Mouse (Mus musculus) layer of hippocampus, adult 2 months (tissue): ENCODE data around the gene Rras2. TPM values are rescaled to one million over a fixed set of nuclear protein-coding genes. Genes with fewer than 3 reads are reported as not detected.

Source experiments
- DNase-seq, 2 experiments: peaks; one replicate each; pipeline ENCODE4 v3.0.0; 2022; ENCODE audit warnings: low spot score in 2 of 2
- H3K27ac ChIP-seq: fragments of 200-600 bp; 2 replicates; pipeline ENCODE4 v1.8.1; 2022
- H3K4me3 ChIP-seq: fragments of 200-600 bp; 2 replicates; pipeline ENCODE4 v1.8.1; 2022; ENCODE audit warnings: mild to moderate bottlenecking
- CTCF ChIP-seq: fragments of 200-600 bp; conservative IDR thresholded peaks from 2 replicates; pipeline ENCODE4 v1.8.1; 2022; ENCODE audit warnings: antibody characterized with exemption, mild to moderate bottlenecking, moderate library complexity
- total RNA-seq, 2 experiments: library from RNA; stranded (reverse); gene quantifications; 2 replicates each; pipeline ENCODE4 v1.2.3; 2021

The Rras2 gene
- total RNA-seq, 2 experiments from 2014 or later: 26.0 to 27.6 TPM

DNA sequence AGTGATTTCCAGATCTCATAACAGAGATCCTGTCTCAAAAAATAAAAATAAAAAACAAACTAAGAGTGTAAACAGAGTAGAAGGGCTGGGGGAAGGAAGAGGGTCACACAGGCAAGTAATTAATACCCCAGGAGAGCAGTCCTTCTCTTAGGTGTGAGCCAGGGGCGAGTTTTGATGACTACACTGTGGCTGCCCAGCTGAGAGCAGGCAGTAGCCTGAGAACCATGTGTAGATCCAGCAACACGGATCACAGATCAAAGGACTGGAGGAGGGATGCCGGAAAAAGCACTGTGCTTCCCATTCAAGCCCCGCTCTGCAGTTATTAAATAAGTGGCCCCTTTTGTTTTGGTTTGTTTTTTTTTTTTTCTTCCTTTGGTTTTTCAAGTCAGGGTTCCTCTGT is 15.0 kb downstream of the Rras2 start:
- no peak for TF ChIP-seq CTCF
- Histone ChIP-seq H3K4me3 (no peak overlapping the region), H3K27ac (no peak overlapping the region)
- DNase-seq: no peak

DNA sequence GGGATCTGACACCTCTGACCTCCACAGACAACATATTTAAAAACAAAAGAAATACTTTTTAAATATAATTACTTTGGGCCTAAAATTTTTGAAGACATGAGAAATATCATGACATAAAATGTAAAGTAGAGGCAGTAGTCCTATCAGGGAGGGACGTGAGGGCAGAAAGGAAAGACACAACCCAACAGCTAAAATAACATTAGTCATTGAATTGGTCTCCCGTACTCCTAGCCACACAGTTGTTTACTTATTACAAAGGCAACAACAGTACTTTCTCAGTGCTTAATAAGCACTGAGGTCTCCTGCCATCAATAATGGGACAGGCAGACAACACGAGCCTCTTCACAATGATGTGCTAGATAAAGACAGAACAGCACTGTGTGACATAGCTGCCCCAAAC is 16.2 kb downstream of the Rras2 start:
- Histone ChIP-seq H3K4me3 (no peak overlapping the region), H3K27ac (peak overlapping the region; percentile 5; the same call in 1 of the 2 replicates)
- no peak for TF ChIP-seq CTCF
- DNase-seq: no peak

DNA sequence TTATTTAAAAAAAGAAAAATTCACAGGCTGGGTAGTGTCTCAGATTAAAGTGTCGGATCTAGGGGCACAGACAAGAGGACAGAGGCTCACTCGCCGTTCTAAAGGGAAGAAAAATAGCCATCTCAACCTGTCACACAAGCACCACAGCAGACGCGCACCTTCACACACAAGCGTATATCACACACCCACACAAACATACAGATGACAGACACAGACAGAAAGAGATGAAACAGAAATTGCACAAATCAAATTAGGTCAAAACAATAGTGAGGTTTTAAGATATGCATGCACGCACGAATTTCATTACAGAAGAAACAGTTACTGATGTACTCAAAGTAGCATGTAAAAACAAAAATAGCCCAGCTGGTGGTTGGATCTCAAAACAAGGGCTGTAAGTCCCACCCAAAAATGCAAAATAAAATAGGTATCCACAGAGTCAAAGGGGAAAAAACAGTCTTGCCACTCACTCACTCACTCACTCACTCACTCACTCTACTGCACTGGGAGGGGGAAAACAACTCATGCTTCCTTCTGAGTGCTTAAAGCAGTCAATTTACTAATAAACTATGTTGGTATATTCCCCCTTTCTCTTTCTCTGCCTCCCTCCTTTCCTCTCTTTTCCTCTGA is 23.9 kb downstream of the Rras2 start:
- no peak for DNase-seq
- no peak overlapping the region for H3K4me3 ChIP-seq
- peak overlapping the region; percentile 14; the same call in 1 of the 2 replicates for H3K27ac ChIP-seq
- no peak for TF ChIP-seq CTCF

DNA sequence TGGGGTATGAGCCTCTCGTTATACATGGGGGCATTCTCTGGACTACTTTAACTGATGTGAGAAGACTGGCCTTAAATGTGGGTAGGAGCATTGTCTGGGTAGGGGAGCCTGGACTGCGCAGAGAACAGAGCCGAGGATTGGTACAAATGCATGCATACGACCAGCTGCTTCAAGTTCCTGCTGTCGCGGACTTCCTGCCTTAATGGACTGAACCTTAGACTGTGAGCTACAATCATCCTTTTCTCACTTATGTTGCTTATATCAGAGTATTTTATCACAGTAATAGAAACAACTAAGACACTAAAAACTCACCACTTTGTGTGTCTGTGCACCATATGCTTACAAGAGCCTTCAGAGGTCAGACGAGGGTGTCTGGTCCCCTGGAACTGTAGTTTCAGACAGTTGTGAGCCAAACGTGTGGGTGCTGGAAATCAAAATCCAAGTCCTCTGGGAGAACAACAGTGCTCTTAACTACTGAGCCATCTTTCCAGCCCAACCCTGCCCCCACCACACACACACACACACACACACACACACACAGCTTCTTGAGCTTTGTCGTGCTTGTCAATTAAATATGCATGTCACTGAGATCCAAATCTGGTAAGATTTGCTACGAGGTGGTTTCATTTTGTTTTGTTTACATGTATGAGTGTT is 26.6 kb downstream of the Rras2 start:
- TF ChIP-seq CTCF: no peak
- no peak overlapping the region for H3K4me3 ChIP-seq
- peak overlapping the region; percentile 43; the same call in 1 of the 2 replicates for H3K27ac ChIP-seq
- DNase-seq: no peak

DNA sequence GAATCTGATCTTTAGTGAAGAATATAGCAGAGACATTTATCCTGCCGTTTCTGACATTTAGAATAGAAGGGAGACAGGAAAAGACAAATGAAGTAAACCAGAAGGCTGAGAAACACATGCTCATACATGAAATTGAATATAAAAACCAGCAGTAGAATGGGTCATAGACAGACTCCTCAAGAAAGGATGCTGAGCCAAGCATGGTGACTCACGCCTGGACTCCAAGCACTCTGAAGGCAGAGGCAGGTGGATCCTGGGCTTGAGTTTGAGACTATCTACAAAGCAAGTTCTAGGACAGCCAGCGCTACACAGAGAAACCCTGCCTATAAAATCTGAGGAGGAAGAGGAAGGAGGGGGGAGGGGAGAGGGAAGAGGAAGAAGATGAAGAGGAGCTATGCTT is 27.4 kb downstream of the Rras2 start:
- no peak overlapping the region for H3K4me3 ChIP-seq
- DNase-seq: no peak
- no peak for TF ChIP-seq CTCF
- peak overlapping the region; percentile 43; the same call in 1 of the 2 replicates for H3K27ac ChIP-seq

GRCm38 (mm10) chr7:114088918-114089317 is 28.7 kb downstream of the Rras2 start:
- DNase-seq: no peak
- Histone ChIP-seq H3K4me3 (no peak overlapping the region), H3K27ac (no peak overlapping the region)
- TF ChIP-seq CTCF: no peak

GRCm38 (mm10) chr7:114087986-114088385 is 29.6 kb downstream of the Rras2 start:
- DNase-seq: no peak
- TF ChIP-seq CTCF: no peak
- Histone ChIP-seq H3K27ac (peak overlapping the region; percentile 30), H3K4me3 (no peak overlapping the region; the same call in 1 of the 2 replicates)

DNA sequence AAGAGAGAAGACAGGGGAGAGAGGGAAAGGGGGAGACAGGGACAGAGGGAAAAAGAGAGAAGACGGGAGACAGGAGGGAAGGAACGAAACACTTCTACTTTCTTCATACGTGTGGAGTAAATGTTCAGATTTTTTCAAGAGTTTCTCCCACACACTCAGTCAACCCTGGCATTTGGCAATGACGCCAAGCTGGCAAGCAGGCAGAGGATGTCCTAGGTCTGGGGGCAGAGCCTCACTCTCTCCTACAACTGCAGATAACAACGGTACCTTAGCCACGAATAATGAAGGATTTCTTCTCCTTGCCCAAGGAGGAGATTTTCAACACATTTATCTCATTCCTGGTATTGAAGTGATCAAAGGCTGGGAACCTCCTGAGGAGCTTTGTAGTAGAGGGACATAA is 30.2 kb downstream of the Rras2 start:
- no peak for DNase-seq
- no peak for TF ChIP-seq CTCF
- H3K4me3 ChIP-seq: no peak overlapping the region; the same call in 1 of the 2 replicates

DNA sequence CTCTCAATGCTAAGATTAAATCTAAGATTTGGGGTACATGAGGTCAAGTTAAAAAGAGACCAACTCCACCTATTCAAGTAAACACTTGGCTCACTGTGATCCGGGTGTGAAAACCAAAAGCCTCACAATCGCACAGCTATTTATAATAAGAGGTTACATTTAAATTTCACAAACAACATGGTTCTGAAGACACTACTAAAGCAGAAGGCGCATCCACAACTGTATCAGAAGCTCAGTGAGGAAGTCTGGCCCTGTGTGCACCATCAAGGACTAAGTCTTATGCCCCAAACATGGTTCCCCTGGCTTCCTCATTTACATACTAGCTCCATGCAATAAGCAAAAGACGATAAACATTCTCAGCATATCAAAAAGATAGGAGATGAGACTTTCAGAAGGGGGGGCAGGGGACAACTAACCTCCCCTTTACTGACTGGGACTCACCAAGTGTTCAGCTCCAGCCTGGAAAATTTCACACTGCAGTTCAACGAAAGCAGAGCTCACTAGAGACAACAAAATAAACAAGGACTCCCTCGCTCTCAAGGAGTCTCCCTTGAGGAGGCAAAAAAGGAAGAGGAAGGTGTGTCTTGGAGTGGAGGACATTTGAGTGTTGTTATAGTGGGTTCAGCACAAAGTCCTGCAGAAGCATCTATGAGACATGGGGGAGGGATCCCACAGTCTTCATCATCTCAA is 31.4 kb downstream of the Rras2 start:
- no peak for TF ChIP-seq CTCF
- H3K27ac ChIP-seq: peak overlapping the region; percentile 36; the same call in 1 of the 2 replicates
- no peak overlapping the region for H3K4me3 ChIP-seq
- DNase-seq: no peak

More for the DNA sequence above, 30.2 kb downstream of the Rras2 start:
- peak overlapping the region; percentile 30 for H3K27ac ChIP-seq

GRCm38 (mm10) chr7:114083760-114084159 is 33.8 kb downstream of the Rras2 start:
- Histone ChIP-seq H3K27ac (no peak overlapping the region), H3K4me3 (no peak overlapping the region)
- DNase-seq: no peak
- no peak for TF ChIP-seq CTCF

DNA sequence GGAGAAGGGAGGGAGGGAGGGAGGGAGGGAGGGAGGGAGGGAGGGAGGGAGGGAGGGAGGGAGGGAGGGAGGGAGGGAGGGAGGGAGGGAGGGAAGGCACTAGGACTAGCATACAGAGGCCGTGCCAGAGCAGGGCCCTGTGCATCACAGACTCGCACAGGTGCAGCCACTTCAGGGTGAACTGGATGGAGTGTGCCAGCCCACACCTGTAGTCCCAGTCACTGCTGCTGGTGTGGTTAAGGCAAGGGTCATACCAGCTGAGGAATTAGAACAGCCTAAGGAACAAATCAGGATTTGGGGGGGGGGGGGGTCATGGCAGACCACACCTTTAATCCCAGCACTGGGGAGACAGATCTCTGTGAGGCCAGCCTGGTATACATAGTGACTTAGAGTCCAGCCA is 34.5 kb downstream of the Rras2 start:
- no peak overlapping the region for H3K4me3 ChIP-seq
- H3K27ac ChIP-seq: no peak overlapping the region
- no peak for TF ChIP-seq CTCF
- no peak for DNase-seq

DNA sequence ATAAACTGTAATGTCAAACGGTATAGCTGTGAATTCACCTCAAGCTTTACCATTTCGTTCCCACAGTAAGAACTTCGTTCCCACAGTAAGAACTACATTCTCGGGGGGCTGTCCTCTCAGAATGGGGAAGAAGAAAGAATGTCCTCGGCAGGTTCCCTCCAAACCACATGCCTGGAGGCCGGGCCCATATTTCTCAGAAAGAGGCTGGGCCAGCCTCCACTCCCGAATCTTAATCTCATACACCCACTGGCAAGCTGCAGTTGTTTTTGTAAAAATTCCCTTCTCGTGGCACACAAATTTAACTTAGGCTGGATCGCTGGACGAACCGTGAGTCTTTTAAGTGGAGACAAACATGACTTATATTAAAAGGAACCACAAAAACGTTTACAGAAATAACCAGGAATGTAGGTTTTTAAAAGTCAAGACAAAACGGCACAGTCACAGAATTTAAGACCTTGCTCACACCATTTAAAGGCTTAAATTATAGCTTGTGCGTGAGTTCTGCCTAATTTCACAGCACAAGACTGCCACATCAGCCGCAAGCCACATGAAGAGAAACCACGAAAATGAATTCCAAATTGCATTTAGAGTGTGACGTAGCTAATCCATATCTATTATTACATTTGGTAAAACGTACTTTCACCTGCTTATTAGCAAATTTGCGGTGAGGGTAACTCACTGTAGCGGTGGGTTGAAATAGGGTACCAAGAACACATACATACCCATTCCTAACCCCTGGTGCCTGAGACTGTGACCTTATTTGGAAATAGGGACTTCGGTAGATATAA is 35.8 kb downstream of the Rras2 start:
- H3K4me3 ChIP-seq: no peak overlapping the region
- no peak for DNase-seq
- peak overlapping the region; percentile 60 for H3K27ac ChIP-seq
- TF ChIP-seq CTCF: no peak

- Histone ChIP-seq H3K27ac (0 out of 2 replicates have a peak overlapping the region, but pooled peaks have one; percentile 32), H3K4me3 (no peak overlapping the region)
- no peak for TF ChIP-seq CTCF
- DNase-seq: no peak
These were observed 37.3 kb downstream of the Rras2 start for GRCm38 (mm10) chr7:114080250-114080649.
